Mouse (Mus musculus): ENCODE data around the gene Olfr97. TPM values are rescaled to one million over a fixed set of nuclear protein-coding genes. Genes with fewer than 3 reads are reported as not detected.

Gene Olfr97
- polyA plus RNA-seq, 1 experiment from 2014 or later = not detected

- 0% methylated on average over 4 of the region's 4 CpGs for WGBS
- Histone ChIP-seq H3K36me3 (ENCODE audit: control insufficient read depth, insufficient read depth, low read length) (no peaks in the 10 kb centered on the region), H3K27me3 (ENCODE audit: control insufficient read depth, insufficient read depth, low read depth, low read length) (peaks cover 3% of the 10 kb centered on the region; the same call in 1 of the 2 replicates), H3K9me3 (ENCODE audit: control insufficient read depth, low read length) (no peaks in the 10 kb centered on the region), H3K27ac (ENCODE audit: low read length) (no peak overlapping the region), H3K4me1 (replicated peaks; ENCODE audit: control insufficient read depth, insufficient read depth, low read length) (no peaks in the 10 kb centered on the region), H3K9ac (ENCODE audit: low read length) (no peak overlapping the region), H3K4me3 (ENCODE audit: low read length) (no peak overlapping the region), H3K4me2 (ENCODE audit: low read depth, low read length) (no peak overlapping the region)
- ATAC-seq (ENCODE audit: low read depth) = peak; percentile 62
Observed at GRCm38 (mm10) chr17:37203206-37203916, 33.8 kb downstream of the Olfr97 start.

- no peak within 1 kb of the TSS for H3K27ac ChIP-seq (ENCODE audit: low read length)
- no peaks in the 10 kb centered on the region for H3K9me3 ChIP-seq (ENCODE audit: control insufficient read depth, low read length)
- H3K9ac ChIP-seq (ENCODE audit: low read length) = no peak within 1 kb of the TSS
- H3K27me3 ChIP-seq (ENCODE audit: control insufficient read depth, insufficient read depth, low read depth, low read length) = peaks cover 26% of the 10 kb centered on the region
- ATAC-seq (ENCODE audit: low read depth) = no peak
- WGBS = 73% methylated on average over 2 of the region's 2 CpGs
- no peaks in the 10 kb centered on the region for H3K36me3 ChIP-seq (ENCODE audit: control insufficient read depth, insufficient read depth, low read length)
- 0 out of 2 replicates have a peak, but pooled peaks cover 2% of the 10 kb centered on the region for H3K4me1 ChIP-seq (replicated peaks; ENCODE audit: control insufficient read depth, insufficient read depth, low read length)
- H3K4me3 ChIP-seq (ENCODE audit: low read length) = no peak within 1 kb of the TSS
- H3K4me2 ChIP-seq (ENCODE audit: low read depth, low read length) = no peak within 1 kb of the TSS
Observed at GRCm38 (mm10) chr17:37200894-37201293, 36.2 kb downstream of the Olfr97 start, which contains the start of gene Olfr94. Olfr94 (minus strand) TSS chr17:37200994.

DNA sequence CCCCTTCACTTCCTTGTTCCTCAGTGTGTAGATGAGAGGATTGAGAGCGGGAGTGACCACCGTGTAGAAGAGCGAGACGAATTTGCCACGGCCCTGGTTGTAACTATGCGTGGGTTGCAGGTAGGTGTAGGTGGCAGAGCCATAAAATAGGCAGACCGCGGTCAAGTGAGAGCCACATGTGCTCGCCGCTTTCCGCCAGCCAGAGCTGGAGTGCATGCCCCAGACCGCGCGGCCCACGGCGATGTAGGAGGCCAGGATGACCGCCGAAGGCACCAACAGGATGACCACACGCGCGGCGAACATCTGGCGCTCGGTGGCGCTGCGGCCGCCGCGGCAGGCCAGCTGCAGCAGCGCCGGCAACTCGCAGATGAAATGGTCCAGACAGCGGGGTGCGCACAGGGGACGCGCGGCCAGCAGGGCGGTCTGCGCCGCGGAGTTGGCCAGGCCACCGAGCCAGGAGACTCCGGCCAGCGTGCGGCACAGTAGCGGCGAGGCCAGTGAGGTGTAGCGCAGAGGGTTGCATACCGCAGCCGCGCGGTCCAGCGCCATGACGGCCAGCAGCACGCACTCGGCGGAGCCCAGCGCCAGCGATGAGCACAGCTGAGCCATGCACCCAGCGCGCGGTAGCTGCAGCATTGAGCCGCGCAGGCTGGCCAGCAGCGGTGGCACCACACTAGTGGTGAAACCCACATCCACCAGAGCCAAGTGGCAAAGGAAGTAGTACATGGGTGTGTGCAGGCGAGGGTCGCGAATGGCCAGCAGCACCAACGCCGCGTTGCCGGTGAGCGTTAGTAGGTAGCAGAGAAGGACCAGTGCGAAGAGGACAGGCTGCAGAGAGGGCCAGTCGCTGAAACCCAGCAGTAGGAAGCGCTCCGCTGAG is 40.0 kb downstream of the Olfr97 start:
- H3K4me3 ChIP-seq (ENCODE audit: low read length) = peak overlapping the region; percentile 48
- H3K27me3 ChIP-seq (ENCODE audit: control insufficient read depth, insufficient read depth, low read depth, low read length) = peaks cover 30% of the 10 kb centered on the region
- no peak overlapping the region; the same call in 1 of the 2 replicates for H3K9ac ChIP-seq (ENCODE audit: low read length)
- ATAC-seq (ENCODE audit: low read depth) = peak; percentile 67
- H3K27ac ChIP-seq (ENCODE audit: low read length) = no peak overlapping the region
- peak overlapping the region; percentile 73 for H3K4me2 ChIP-seq (ENCODE audit: low read depth, low read length)
- WGBS = 1% methylated on average over 74 of the region's 77 CpGs
- H3K36me3 ChIP-seq (ENCODE audit: control insufficient read depth, insufficient read depth, low read length) = no peaks in the 10 kb centered on the region
- H3K4me1 ChIP-seq (replicated peaks; ENCODE audit: control insufficient read depth, insufficient read depth, low read length) = 0 out of 2 replicates have a peak, but pooled peaks cover 2% of the 10 kb centered on the region
- H3K9me3 ChIP-seq (ENCODE audit: control insufficient read depth, low read length) = no peaks in the 10 kb centered on the region

GRCm38 (mm10) chr17:37194782-37195181 is 42.3 kb downstream of the Olfr97 start:
- no peak overlapping the region for H3K4me2 ChIP-seq (ENCODE audit: low read depth, low read length)
- WGBS = 87% methylated on average over 5 of the region's 5 CpGs
- H3K4me3 ChIP-seq (ENCODE audit: low read length) = no peak overlapping the region
- 0 out of 2 replicates have a peak, but pooled peaks cover 2% of the 10 kb centered on the region for H3K4me1 ChIP-seq (replicated peaks; ENCODE audit: control insufficient read depth, insufficient read depth, low read length)
- H3K9me3 ChIP-seq (ENCODE audit: control insufficient read depth, low read length) = no peaks in the 10 kb centered on the region
- H3K36me3 ChIP-seq (ENCODE audit: control insufficient read depth, insufficient read depth, low read length) = no peaks in the 10 kb centered on the region
- peaks cover 30% of the 10 kb centered on the region for H3K27me3 ChIP-seq (ENCODE audit: control insufficient read depth, insufficient read depth, low read depth, low read length)
- no peak overlapping the region for H3K9ac ChIP-seq (ENCODE audit: low read length)
- no peak overlapping the region for H3K27ac ChIP-seq (ENCODE audit: low read length)
- ATAC-seq (ENCODE audit: low read depth) = no peak

GRCm38 (mm10) chr17:37193656-37194055 is 43.5 kb downstream of the Olfr97 start, which contains the start of gene Ubd:
Ubd (plus strand) TSS chr17:37193892.
- no peak within 1 kb of the TSS for H3K27ac ChIP-seq (ENCODE audit: low read length)
- no peaks in the 10 kb centered on the region for H3K9me3 ChIP-seq (ENCODE audit: control insufficient read depth, low read length)
- ATAC-seq (ENCODE audit: low read depth) = no peak
- no peak within 1 kb of the TSS for H3K4me3 ChIP-seq (ENCODE audit: low read length)
- WGBS = 74% methylated on average over 2 of the region's 2 CpGs
- H3K36me3 ChIP-seq (ENCODE audit: control insufficient read depth, insufficient read depth, low read length) = no peaks in the 10 kb centered on the region
- no peak within 1 kb of the TSS for H3K4me2 ChIP-seq (ENCODE audit: low read depth, low read length)
- 0 out of 2 replicates have a peak, but pooled peaks cover 2% of the 10 kb centered on the region for H3K4me1 ChIP-seq (replicated peaks; ENCODE audit: control insufficient read depth, insufficient read depth, low read length)
- H3K27me3 ChIP-seq (ENCODE audit: control insufficient read depth, insufficient read depth, low read depth, low read length) = peaks cover 30% of the 10 kb centered on the region
- H3K9ac ChIP-seq (ENCODE audit: low read length) = no peak within 1 kb of the TSS

GRCm38 (mm10) chr17:37193032-37193431 is 44.1 kb downstream of the Olfr97 start:
- Histone ChIP-seq H3K27me3 (ENCODE audit: control insufficient read depth, insufficient read depth, low read depth, low read length) (peaks cover 24% of the 10 kb centered on the region), H3K9me3 (ENCODE audit: control insufficient read depth, low read length) (no peaks in the 10 kb centered on the region), H3K36me3 (ENCODE audit: control insufficient read depth, insufficient read depth, low read length) (no peaks in the 10 kb centered on the region), H3K27ac (ENCODE audit: low read length) (no peak overlapping the region), H3K4me3 (ENCODE audit: low read length) (no peak overlapping the region), H3K4me1 (replicated peaks; ENCODE audit: control insufficient read depth, insufficient read depth, low read length) (0 out of 2 replicates have a peak, but pooled peaks cover 2% of the 10 kb centered on the region), H3K4me2 (ENCODE audit: low read depth, low read length) (no peak overlapping the region), H3K9ac (ENCODE audit: low read length) (no peak overlapping the region)
- ATAC-seq (ENCODE audit: low read depth) = no peak

DNA sequence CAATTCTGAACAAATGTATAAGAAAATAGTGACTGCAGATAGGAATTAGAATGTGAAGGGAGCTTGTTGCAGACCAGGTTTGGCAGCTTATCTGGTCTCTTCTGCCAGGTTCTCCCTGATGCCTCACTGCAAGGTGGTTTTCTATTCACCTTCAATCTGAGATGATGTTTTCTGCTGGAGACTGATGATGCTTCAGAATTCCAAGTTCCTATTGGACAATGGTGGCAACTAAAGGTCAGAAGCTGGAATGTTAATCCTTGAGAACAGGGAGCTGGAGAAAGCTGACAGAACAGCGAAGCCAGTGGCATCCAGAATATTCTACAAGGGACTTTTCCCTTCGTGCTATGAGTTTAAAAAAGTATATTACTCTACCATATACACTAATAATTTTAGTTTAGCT is 46.4 kb downstream of the Olfr97 start:
- H3K27me3 ChIP-seq (ENCODE audit: control insufficient read depth, insufficient read depth, low read depth, low read length) = peaks cover 4% of the 10 kb centered on the region; the same call in 1 of the 2 replicates
- H3K36me3 ChIP-seq (ENCODE audit: control insufficient read depth, insufficient read depth, low read length) = no peaks in the 10 kb centered on the region
- H3K4me3 ChIP-seq (ENCODE audit: low read length) = no peak overlapping the region
- no peak overlapping the region for H3K27ac ChIP-seq (ENCODE audit: low read length)
- H3K9me3 ChIP-seq (ENCODE audit: control insufficient read depth, low read length) = no peaks in the 10 kb centered on the region
- ATAC-seq (ENCODE audit: low read depth) = no peak
- H3K9ac ChIP-seq (ENCODE audit: low read length) = no peak overlapping the region
- H3K4me1 ChIP-seq (replicated peaks; ENCODE audit: control insufficient read depth, insufficient read depth, low read length) = no peaks in the 10 kb centered on the region
- 25% methylated on average over 2 of the region's 2 CpGs for WGBS
- no peak overlapping the region for H3K4me2 ChIP-seq (ENCODE audit: low read depth, low read length)

DNA sequence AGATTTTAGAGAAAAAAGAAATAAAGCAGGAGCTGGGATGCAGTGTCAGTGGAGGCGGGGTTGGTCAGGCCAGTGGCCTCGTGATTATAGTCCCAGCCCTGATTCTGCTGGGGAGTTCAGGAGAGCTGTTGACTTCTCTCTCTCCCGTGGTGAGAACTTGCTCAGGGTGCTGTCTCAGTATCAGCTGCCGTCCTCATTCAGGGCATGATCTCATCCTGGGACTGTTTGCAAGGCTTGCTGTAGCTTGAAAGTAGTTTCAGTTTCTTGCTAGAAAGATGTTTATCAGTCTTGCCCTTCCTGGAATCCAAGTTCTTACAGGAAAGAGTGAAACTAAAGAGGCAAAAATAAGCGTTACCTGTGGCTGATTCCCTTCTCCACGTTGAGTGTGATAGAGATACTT is 51.7 kb downstream of the Olfr97 start:
- H3K36me3 ChIP-seq (ENCODE audit: control insufficient read depth, insufficient read depth, low read length) = no peaks in the 10 kb centered on the region
- no peak overlapping the region for H3K27ac ChIP-seq (ENCODE audit: low read length)
- no peak for ATAC-seq (ENCODE audit: low read depth)
- no peak overlapping the region for H3K4me3 ChIP-seq (ENCODE audit: low read length)
- no peak overlapping the region for H3K9ac ChIP-seq (ENCODE audit: low read length)
- H3K27me3 ChIP-seq (ENCODE audit: control insufficient read depth, insufficient read depth, low read depth, low read length) = no peaks in the 10 kb centered on the region
- no peaks in the 10 kb centered on the region for H3K9me3 ChIP-seq (ENCODE audit: control insufficient read depth, low read length)
- H3K4me1 ChIP-seq (replicated peaks; ENCODE audit: control insufficient read depth, insufficient read depth, low read length) = no peaks in the 10 kb centered on the region
- H3K4me2 ChIP-seq (ENCODE audit: low read depth, low read length) = no peak overlapping the region
- WGBS = 25% methylated on average over 6 of the region's 6 CpGs
